Mouse (Mus musculus) fibroblast of lung, adult 2 months (primary cell): ENCODE data around the gene Qser1.
"Not testable (repeated sequence)": the region's sequence is repeated elsewhere in the genome, so short reads cannot be mapped to it uniquely, and the experiment has no call there.

Experiments used
- DNase-seq: peaks from one replicate; pipeline ENCODE4 v3.0.0-alpha.2; 2011; ENCODE audit warnings: low read depth

The Qser1 gene

DNA sequence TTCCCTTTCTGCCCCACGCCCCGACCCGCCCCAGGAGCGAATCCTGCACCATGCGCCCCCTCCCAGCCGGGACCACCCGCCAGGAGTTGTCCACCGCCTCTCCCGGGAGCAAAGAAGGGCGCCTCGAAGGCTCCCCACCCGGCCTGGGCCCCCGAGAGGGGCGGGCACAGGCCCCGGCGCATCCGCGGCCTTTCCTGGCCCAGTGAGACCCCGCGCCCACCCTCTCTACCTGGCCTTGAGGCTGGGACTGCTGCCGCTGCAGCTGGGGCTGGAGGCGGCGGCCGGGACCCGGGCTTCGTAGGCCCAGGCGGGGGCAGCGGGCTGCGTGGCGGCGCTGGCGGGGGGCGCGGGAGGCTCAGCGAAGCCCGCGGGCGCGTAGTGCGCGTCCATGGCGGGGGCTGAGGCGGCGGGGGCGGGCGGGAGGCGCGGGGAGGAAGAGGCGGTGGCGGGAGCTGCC is at the start of gene Qser1:
TSS of gene Qser1 (minus strand) at position 390 of the 457 bp plus-strand sequence.
- no peak for DNase-seq

DNA sequence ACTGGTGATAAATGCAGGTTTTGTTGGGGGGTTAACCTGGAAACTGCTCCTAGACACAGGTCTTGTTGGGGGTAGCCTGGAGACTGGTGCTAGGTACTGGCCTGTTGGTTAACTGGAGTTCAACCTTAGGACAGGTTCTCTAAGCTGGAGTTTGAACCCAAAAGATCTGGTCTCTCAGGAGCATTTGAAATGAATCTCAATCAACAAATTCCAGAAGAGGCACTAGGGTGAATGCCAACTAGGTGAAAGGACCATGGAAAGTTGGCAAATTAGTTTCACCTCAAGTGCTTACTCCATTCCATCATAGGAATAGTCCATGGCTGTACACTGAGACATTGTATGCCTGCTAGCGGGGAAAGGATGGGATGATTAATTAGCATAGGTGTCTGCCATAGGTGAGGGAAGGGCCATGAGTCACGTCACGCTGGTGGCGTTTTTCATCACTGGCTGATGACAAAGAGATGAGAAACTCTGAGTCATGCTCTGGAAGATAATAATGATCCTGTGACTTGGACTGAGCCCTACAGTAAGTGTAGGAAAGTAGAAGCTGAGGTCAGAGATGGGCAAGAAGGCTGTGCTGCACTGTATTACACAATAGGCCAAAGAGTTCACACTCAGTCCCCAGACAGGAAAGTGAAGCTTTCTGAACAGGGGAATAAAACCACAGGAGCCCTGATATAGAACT is 47.8 kb upstream of the Qser1 start:
- no peak for DNase-seq

DNA sequence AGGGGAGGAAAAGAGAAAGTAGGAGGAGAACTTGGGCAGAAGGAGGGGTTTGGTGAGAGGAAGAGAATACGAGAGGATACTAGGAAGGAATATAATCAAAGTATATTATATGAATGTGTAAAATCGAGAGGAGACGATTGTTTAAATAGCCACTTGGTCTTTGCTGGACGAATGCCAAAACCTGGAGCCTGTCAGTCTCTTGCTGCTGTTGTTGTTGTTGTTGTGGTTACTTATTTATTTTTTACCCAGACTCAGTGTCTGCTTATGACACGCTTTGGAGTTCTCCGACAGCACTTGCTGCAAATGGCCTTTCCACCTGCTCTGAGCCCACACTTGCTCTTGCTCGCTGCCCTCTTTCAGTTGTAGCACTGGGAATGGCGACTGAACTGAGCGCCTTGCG is 43.9 kb upstream of the Qser1 start:
- DNase-seq, result no peak

DNA sequence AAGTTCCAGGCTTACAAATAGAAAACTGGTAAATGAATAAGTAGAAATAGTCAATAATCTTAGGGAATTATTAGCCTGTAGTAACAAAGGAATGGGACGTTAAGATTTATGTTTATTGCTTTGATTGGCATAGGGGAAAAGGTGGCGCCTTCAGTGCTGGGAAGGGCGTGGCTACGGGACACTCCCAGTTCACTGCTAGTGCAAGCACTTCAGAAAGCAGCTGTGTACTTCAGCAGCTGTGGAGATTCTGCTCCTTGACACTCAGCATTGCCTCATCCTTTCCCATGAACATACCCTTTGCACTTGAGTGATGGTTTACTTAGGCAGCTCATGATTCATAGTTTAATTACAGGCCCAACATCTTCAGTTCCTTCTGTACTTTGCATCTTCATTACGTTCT is 42.5 kb upstream of the Qser1 start:
- no peak for DNase-seq

DNA sequence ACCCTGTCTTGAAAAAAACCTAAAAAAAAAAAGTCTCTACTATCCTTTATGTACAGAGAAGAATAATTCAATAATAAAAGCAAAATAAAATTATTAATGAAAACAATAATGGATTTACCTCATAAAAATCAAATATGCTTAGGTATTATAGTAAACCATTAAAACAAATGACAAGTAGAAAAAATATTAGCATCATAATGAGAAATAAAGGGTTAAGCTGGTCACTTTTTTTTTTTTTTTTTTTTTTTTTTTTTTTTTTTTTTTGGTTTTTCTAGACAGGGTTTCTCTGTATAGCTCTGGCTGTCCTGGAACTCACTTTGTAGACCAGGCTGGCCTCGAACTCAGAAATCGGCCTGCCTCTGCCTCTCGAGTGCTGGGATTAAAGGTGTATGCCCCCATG is 41.5 kb upstream of the Qser1 start:
- DNase-seq, result not testable (repeated sequence)

DNA sequence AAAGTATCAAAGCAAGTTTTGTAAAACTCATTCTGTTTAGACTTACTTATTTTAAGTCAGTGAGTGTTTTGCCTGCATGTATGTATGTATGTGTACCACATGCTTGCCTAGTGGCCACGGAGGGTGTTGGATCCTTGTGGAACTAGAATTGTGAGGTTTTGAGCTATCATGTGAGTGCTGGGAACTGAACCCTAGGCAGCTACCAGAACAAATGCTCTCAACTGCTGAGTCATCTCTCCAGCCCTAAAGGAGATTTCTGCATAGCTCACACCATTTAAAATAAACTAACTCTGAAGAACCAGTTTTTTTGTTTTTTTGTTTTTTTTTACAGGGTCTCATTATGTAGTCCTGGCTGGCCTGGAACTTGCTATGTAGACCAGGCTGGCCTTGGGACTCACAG is 39.7 kb upstream of the Qser1 start:
- no peak for DNase-seq

DNA sequence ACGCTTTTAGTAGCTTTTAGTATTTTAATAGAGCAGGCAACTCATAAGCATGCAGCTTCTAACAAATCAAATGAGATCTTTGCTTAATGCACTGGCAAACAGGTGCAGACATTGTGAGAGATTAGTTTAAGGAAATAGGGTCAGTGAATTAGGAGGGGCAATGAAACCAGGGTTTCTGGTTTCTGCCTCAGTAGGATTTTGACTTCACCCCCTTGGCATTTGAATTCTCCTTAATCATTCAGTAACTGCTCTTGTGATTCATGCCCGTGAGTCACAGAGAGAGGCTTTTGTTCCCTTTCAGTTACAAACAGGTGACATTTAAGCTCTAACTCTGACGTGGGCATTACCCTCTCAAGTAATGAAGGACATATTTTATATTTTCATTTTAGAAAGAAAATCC is 39.2 kb upstream of the Qser1 start:
- DNase-seq, result no peak

DNA sequence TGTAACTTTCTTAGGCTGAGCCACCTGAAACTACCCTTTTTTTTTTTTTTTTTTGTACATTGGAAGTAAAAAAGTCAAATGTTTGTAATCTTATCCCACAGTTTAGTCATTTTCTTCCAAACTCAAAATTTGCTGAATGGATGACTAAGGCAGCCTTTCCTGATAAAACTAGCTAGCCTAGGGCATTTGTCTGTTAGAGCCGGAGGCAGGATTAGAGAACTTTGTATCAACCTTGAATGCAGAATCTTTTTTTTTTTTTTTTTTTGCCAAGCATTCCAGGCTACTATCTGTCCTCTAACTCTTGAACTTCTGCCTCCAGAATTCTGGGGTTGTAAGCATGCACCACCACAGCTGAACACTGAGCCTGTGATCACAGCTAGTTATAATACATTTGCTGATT is 38.3 kb upstream of the Qser1 start:
- no peak for DNase-seq

DNA sequence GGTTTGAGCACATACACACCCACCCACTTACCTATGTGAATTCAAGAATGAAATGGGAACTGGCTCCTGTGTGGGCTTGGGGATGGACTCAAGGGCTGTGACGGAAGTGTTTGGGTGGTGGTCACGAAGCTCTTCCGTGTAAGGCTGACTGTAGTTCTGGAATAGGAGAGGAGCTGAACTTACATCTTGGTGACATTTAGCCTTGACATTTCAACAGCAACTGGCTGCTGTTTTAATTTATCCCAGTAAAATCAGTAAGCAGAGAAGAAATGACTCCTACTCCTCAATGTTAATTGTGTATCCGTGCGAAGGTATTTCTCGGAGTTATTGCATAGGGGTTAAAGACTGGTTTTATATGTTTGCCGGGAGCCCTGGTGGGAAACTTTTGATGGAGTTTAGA is 36.0 kb upstream of the Qser1 start:
- no peak for DNase-seq

DNA sequence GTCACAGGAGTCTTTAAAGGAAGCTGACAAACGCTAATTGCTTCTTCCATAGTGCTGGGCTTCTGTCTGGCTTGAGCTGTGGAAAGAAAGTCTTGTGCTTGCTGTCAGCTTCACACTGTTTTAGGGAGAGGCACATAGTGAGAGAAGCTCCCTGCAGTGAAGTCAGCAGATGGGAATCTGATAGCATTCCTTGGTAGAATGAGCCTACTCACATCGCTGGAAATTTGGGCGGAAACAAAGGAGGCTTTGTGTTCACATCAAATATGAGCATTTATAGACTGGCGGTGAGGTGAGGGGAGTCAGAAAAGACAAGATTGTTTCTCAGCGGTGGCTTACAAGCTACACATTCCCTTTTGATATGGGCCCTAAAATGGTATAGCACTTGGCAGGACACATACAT is 35.1 kb upstream of the Qser1 start:
- no peak for DNase-seq

DNA sequence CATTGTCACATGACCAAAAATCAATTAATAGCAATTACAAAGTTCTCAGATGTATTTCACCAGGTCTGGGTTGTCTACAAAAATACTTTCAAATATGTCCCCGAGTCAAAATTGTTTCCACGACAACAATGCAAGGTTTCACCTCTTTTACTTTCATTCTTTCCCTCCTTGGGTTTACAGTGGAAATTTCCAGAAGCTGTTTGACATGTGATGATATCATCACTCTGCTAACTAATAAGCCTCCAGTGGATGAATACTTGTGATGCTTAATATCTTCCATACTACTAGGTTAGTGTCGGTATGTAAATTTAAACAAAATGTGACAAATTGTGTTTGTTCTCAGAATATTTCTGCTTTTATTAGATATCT is 33.4 kb upstream of the Qser1 start:
- DNase-seq, result no peak

DNA sequence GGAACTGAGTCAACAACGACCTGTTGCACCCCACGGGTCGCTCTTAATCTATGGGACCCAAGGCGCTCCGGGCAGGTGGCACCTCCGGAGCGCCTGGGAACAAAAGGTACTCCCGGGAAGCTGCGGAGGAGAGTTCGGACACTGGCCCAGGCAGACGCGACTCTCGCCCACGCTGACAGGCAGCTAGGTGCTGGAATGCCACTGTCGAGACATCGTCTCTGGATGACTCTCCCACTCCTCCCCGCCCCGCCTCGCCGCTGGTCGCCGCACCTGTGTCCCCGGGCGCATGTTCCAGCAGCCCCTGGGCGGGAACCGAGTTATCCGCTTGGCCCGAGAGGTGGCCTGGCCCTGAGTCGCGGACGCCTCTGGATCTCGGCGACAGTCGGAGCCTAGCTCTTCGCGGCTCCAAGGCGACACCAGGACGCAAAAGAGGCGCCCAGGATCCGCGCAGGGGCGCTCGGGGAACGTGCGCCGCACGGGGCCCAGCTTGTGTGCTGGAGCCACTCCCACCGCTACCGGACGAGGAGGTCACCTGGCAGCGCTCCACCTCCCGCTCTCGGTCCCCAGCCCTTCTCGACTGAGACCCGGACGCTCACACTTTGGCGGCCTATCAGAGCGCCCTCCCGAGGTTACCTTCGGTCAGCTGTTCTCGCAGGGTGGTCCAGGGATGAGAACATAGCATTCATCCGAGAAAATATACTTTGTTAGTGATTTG is 32.9 kb upstream of the Qser1 start, which contains the start of gene Prrg4:
TSS of gene Prrg4 (minus strand) at position 601 of the 715 bp plus-strand sequence.
- no peak for DNase-seq

DNA sequence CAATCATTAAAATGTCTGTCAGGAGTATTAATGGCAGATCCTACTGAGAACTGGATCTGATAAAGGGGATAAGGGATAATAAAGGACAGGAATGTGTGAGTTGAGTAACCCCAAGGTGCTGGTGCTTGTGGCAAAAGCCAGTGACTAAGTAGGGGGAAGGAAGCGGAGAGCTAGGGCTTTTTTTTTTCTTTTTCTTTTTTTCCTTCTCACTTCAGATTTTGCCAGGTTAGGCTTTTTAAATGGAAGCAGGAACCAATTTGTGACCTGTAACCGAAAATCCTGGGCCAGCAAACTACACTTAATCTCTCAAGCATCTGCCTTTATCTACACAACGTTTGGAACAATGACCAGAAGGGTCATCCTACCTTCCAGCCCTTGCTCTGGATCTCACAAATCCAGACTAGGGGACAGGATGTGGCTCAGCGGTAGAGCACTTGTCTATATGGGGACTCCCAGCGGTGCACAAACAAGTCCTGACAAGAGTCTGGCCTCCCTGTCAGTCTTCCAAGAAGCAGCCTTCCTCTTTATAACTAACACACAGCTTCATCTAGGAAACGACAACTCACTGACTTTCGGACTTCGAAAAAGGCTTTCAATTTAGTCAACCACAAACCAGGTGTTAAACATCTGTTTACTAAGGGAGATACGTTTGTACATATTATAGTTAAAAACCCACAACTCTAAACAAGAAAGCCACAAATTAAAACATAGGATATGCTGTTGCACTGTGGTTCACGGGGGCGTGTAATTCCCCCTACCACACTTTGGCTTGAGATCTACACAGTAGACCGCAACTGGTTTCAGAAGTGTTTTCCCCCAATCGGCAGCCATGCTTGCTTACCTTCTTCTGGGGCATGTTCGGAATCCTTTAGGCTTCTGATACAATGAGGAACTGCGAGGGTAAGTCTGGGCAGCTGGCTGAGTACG is 31.9 kb upstream of the Qser1 start:
- no peak for DNase-seq

DNA sequence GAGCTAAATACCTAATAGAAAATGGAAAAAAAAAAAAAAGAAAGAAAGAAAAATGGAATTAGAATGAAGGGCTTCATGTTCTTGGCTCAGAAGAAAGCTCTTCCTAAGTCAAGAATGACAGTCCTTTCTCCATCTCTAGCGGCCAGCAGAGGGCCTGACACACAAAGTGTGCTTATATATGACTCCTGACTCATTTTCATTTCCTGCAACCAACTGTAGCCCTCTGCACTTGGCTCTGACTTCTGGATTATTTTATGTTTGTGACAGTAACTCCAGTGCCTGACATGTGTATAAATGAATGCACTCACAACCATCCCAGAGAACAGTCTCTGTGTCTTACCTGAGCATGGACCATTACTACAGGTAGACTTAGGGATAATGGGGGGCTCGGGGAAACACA is 31.1 kb upstream of the Qser1 start:
- no peak for DNase-seq

DNA sequence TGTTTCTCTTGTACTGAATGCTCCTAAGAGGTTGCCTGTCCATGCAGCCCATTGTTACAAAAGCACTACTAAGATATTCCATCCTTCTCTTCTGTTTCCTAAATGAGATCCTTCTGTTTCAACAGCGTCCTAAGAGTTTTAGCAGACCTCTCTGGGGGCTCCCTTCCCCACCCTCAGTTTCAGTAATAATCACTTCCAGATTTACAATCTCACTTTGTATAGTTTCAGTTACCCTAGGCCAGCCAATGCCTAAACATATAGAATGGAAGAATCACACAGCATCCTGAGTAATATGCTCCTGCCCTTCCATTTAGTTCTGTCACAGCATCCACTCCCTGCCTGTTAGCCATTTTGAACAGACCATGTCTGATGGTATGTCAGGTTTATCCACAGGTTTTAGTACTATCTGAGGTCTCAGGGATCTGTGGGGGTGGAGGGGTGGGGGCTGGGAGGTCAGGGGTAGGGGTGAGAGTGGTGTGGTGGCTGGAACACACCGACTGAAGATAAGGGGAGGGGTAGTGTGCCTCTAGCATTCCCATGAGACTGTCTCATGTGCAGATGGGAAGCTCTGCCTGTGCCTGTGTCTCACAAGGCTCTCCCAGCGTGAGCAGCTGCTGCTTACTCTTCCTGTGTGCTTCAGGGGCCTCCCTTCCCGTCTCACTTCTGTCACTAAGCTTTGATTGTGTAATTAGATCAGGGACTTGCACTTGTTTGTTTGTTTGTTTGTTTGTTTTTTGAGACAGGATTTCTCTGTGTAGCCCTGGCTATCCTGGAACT is 30.3 kb upstream of the Qser1 start:
- DNase-seq, result no peak

DNA sequence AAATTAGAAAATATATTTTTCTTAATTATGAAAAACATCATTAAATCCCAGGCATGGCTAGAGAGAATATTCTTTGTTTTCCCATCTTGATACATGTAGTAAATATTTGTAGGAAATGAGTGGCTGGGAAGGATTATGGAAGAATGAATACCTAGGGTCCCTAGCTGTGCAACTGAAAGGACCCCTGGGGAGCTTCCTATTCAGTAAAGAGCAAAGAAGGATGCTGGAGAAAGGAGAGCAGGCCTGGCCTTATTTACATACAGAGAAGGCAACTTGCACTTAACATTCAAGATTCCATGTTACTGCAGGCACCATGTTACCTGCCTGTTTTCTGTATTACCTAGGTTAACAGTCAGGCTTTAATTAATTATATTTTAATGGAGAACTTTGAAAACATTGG is 26.0 kb upstream of the Qser1 start:
- DNase-seq, result no peak

DNA sequence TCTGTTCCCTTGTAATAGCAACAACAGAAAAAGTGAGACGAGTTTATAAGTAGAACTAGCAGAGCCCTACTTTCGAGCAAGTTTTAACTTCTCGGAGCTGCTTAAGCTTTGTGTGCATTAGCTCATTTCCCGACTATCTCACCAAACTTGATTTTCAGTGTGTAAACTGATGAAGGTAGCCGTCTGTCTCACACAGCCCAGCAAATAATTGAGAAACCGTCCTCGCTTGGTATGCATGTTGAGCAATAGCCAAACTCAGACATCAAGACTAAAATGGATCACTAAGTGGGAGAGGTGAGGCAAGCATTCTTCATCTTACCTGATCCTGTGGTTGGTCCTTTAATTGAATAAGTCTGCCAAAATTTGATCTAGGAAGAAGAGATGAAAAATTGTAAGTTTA is 25.2 kb upstream of the Qser1 start:
- no peak for DNase-seq

DNA sequence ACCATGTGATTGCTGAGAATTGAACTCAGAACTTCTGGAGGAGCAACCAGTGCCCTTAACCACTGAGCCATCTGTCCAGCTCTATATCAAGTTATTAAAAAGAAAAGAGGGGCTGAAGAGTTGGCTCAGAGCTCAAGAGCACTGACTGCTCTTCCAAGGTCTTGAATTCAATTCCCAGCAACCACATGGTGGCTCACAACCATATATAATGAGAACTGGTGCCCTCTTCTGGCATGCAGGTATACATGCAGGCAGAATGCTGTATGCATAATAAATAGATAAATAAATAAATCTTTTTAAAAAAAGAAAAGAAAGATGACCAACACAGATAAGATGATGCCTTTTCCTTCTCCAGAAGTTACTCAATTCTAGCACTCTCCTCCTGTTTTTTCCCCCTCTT is 24.4 kb upstream of the Qser1 start:
- no peak for DNase-seq

DNA sequence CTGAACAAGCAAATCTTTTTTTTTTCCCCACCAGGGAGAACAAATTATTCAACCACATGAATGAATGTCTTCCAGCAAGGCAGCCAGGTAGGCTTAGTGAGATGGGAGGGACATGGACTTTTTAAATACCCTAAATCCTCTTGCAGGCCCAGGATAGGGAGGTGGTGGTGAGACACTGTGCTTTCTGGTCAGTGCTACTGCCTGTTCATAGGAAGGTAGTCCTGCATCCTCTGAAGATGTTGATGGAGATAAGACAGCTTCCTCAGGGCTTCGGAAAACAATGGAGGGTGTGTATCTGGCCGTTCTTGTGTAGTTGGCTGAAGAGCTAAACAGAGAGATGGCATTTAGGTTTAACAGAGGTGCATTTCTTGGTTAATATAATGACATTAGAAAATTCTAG is 15.9 kb upstream of the Qser1 start:
- no peak for DNase-seq

DNA sequence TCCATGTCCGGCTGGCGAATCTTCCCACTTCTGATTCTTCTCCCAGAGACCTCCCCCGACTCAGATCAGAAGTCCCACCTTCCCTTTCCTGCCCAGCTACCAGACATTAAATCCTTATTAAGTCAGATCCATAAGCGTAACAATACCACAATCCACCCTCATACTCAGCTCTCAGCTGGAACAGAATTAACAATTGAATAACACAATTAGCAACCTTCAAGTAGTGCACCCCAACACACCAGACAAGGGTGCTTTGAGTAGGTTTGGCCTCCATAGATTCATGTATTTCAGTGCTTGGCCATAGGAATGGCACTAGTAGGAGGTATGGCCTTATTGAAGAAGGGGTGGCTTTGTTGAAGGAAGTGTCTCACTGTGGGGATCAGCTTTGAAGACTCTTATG is 9.6 kb upstream of the Qser1 start:
- DNase-seq, result no peak

DNA sequence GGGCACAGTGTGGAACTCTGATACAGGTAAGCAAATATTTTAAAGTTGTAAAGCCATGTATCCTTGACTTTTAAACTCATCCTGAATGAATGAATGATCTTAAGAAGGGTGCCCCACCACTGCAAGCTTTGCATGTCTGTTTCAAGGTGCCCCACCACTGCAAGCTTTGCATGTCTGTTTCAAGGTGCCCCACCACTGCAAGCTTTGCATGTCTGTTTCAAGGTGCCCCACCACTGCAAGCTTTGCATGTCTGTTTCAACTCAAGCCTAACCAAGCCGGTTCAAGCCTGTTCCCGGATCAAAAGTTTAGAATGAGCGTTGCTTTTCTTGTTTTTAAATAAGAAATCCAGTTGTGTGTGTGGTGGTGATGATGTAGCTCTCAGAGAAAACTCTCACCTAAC is 2.2 kb upstream of the Qser1 start:
- DNase-seq, result not testable (repeated sequence)
